Mouse (Mus musculus) induced T-regulatory cell, adult 2 months (primary cell): ENCODE measurements at regions not wholly inside any gene's neighbourhood (a gene's known extent, or its start where the extent isn't known, plus 50 kb on each side); places are given as distances from the start of the nearest gene placed in this dataset.

Experiments used
- DNase-seq: peaks from one replicate; pipeline ENCODE4 v3.0.0-alpha.2; 2012; ENCODE audit warnings: low read depth

- DNase-seq: no peak
Observed at GRCm38 (mm10) chrX:140164859-140165258, 102.2 kb downstream of the Pih1h3b start.

- DNase-seq: no peak
Observed at GRCm38 (mm10) chrX:140165966-140166365, 103.3 kb downstream of the Pih1h3b start.

GRCm38 (mm10) chrX:140179850-140180249 lies 117.2 kb downstream of the Pih1h3b start:
- no peak for DNase-seq

- DNase-seq: peak; percentile 11
Observed at GRCm38 (mm10) chrX:140183003-140183402, 120.3 kb downstream of the Pih1h3b start.

DNA sequence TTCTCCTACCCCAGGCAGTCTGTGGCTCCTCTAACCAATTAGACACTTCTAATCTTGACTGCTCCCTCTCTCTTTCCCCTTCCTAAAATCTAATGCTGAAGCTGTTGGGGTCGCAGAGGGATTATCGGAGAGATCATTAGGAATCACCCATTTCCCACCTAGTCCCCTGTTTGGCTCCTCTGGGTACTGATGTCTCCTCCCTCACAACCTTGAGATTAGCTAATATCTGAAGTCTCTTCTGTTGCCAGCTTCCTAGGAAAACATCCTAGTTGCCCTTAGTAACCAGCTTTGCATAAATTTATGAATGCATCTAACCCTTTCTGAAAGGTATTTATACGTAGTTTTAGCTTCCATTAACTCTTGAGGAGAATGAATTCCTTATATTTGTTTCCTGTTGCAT lies 138.4 kb upstream of the Frmpd3 start:
- DNase-seq: no peak

GRCm38 (mm10) chrX:140208791-140209190 lies 133.3 kb upstream of the Frmpd3 start:
- DNase-seq: no peak

- DNase-seq: no peak
Observed at GRCm38 (mm10) chrX:140212644-140213361, 129.3 kb upstream of the Frmpd3 start.

DNA sequence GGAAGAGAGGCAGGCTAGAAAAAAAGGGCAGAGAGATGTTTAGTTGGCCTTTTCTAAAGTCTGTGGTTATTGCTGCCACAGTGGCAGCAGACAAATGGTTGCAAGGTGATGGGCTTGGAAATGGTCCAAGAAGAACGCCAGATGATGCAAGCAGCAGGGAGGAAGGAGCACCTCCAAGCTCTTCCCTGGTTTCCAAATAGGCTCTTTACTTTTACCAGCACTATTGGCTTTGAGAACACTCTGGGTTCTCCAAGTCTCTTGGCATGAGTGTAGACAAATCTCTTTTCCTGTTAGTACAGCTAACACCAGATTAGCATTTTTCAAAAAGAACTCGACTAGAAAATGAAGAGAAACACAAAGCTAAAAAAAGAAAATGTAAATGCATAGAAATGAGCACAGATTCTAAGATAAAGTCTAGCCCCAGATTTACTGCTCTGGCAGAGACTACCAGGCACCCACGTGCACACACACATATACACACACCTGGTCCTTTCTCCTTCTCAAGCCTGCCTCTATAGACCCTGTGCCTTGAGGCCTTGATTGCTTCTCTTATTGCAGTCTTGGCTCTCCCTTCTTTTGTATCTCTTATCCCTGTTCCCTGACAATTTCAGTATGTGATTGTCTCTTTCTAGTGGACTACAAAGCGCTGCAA lies 127.7 kb upstream of the Frmpd3 start:
- no peak for DNase-seq

DNA sequence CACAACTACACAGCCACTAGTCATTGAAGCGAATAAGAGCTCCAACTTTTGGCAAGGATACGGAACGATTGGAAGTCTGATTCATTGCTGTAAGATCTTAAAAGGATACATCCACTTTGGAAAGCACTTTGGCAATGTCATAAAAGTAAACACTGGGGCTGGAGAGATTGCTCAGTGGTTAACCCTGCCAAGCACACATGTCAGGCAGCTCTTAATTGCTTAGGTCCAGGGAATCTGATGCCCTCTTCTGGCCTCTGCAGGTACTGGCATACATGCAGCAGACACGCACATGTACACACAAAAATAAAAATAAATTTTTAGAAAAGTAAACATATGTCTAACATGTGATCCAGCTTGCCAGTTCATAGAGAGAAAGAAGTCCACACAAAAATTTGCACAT lies 86.3 kb upstream of the Frmpd3 start:
- DNase-seq: no peak

DNA sequence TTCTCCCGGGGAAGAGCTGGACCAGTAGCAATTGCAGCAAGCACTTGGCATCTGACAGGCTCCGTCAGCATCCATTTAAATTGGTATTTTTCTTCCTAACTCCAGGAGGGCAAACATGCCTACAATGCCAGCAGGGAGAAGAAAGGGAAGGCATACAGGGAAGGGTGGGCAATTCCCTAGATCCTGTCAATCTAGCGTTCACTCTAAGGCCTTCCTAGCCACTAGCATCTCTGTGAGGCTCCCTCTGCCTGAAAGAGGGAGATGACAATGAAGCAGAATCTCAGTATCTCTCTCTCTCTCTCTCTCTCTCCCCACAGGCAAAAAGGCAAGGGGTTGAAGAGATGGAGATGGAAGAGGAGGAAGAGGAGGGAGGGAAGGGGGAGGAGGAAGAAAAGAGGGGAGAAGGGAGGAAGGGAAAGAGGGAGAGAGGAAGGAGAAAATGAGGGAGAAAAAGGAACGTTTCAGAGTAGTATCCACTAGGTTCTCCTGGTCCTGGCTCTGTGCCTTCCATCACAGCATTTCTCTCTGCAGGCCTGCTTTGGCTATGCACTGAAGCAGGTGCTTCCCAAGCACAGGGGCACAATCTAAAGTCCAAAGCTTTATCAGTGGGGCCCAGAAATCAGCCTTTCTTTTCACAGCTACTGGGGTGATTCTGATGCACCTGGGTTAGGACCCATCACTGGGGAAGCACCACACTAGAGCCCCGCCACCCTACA lies 72.2 kb upstream of the Frmpd3 start:
- no peak for DNase-seq

GRCm38 (mm10) chrX:140277327-140277947 lies 64.6 kb upstream of the Frmpd3 start:
- DNase-seq: no peak

GRCm38 (mm10) chrX:140277978-140278729 lies 63.9 kb upstream of the Frmpd3 start:
- DNase-seq: no peak

DNA sequence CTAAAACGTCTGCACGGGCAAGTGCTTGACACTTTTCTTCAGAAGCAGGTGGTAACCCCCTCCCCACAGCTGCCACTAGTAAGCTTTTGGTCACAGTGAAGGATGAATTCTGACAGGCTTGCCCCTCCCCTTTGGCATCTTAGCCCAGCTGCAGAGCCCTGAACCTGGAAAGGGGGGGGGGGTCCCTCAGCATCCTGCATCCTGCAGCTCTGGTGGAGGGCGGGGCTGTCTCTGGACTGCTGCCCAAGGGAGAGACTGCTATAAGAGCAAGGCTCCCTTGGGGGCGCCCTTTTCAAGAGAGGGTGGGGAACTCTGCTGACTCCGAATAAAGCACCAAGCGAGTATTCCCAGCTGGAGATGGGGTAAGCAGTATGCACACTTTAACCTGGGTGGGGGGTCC lies 62.8 kb upstream of the Frmpd3 start:
- DNase-seq: no peak

DNA sequence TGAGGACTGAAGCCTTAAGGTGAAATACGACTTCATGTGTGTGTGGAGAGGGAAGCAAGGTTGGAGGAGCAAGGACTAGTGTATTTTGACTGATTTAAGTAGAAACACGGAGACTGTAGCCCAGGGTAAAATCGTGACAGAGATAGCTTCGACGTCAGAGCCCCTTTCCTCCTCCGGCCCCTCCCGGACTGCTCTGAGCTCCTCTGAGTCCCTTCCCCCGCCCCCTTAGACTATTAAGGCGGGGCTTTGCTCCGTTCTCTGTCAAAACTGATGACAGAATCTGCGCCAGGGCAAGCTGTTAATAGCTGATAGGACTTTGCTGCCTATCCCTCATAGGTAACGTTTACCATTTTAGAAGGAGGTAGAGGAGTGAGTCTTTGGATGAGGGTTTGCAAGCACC lies 62.0 kb upstream of the Frmpd3 start:
- no peak for DNase-seq
